ENCODE assay signal across 8 mouse cellular contexts in the genomic region with DNA sequence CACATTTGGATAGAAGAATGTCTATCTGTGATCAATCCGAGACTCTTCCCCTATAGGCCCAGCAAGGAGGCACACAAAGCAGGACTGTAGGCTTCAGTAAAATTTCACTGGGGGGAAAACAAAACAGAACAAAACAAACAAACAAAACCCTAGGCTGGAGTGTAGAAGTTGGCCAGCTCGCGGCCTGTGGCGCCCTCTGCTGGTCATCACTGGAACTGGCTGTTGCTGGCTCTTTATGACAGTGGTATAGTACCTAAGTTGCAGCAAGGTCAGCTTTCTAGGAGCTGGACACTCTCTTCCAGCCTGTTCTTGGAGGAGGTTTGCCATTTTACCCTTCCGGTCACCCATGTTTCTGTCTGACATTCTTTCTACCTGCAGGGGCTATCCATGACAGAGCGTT. TPM values are rescaled to one million over a fixed set of nuclear protein-coding genes. Genes with fewer than 3 reads are reported as not detected.
DNase-seq lines count a peak whose midpoint lies in the region; ATAC-seq and TF ChIP-seq lines count a peak whose summit lies in the region.

No protein-coding gene starts in this region.

- no peak overlapping the region for H3K27ac ChIP-seq in gastrocnemius, adult 2 months
- no peak overlapping the region for H3K27ac ChIP-seq in intestine, postnatal 0 days (ENCODE audit: low read depth, low read length)
- no peak overlapping the region for H3K27ac ChIP-seq in liver, embryonic 13.5 days
- no peak overlapping the region for H3K27ac ChIP-seq in neural tube, embryonic 11.5 days (ENCODE audit: low read depth, low read length)

- intact Hi-C loops in gastrocnemius, adult 2 months (cut with DNase I), result loop anchor here (1.0 to 2.0 kb wide), 2 partner anchors 184 to 193 kb away; no protein-coding TSS in a partner anchor

- no peak overlapping the region for H3K4me2 ChIP-seq in intestine, postnatal 0 days (replicated peaks; ENCODE audit: low read depth)
- no peak overlapping the region for H3K4me2 ChIP-seq in liver, embryonic 13.5 days
- H3K4me2 ChIP-seq in neural tube, embryonic 11.5 days (ENCODE audit: low read depth), result no peak overlapping the region

- no peak overlapping the region for H3K4me3 ChIP-seq in gastrocnemius, adult 2 months
- no peak overlapping the region for H3K4me3 ChIP-seq in intestine, postnatal 0 days (ENCODE audit: low read depth, low read length)
- H3K4me3 ChIP-seq in liver, embryonic 13.5 days (replicated peaks), result no peak overlapping the region
- no peak overlapping the region for H3K4me3 ChIP-seq in neural tube, embryonic 11.5 days (ENCODE audit: low read depth, low read length)

- H3K9ac ChIP-seq in intestine, postnatal 0 days (ENCODE audit: low read depth, low read length), result no peak overlapping the region
- no peak overlapping the region for H3K9ac ChIP-seq in liver, embryonic 13.5 days
- H3K9ac ChIP-seq in neural tube, embryonic 11.5 days (ENCODE audit: low read length), result no peak overlapping the region

- TF ChIP-seq CTCF in gastrocnemius, adult 2 months (IDR thresholded peaks at IDR 0.05), result peak; percentile 100; the same call in 1 of the 2 replicates
- TF ChIP-seq CTCF in intestine, postnatal 0 days (IDR thresholded peaks at IDR 0.05; ENCODE audit: low read depth), result peak; percentile 95

- DNase-seq in 416B (ENCODE audit: low read depth), result peak; percentile 47
- peak; percentile 41 for DNase-seq in R1 (ENCODE audit: low read depth, low spot score)
- peak; percentile 89 to 92 for DNase-seq in cerebellum, postnatal 14 days
- DNase-seq in gastrocnemius, adult 2 months, result peak; percentile 58
- DNase-seq in liver, embryonic 13.5 days, result peak; percentile 27
- DNase-seq in neural tube, embryonic 11.5 days (ENCODE audit: low spot score), result peak; percentile 82
- DNase-seq in thymus, postnatal 0 days (ENCODE audit: low spot score), result peak; percentile 59

- 0 out of 2 replicates have a peak, but pooled peaks have one; percentile 33 for ATAC-seq in intestine, postnatal 0 days
- 0 out of 2 replicates have a peak, but pooled peaks have one; percentile 18 for ATAC-seq in liver, embryonic 13.5 days (ENCODE audit: low read depth)
- ATAC-seq in neural tube, embryonic 11.5 days (ENCODE audit: insufficient read depth, low FRiP score, low TSS enrichment), result peak; percentile 71; the same call in 1 of the 2 replicates

- no peaks in the 10 kb centered on the region for H3K27me3 ChIP-seq in intestine, postnatal 0 days (replicated peaks; ENCODE audit: control insufficient read depth, insufficient read depth, low read length)
- H3K27me3 ChIP-seq in liver, embryonic 13.5 days, result no peaks in the 10 kb centered on the region
- no peaks in the 10 kb centered on the region for H3K27me3 ChIP-seq in neural tube, embryonic 11.5 days (ENCODE audit: control insufficient read depth, insufficient read depth, low read length)

- no peaks in the 10 kb centered on the region for H3K9me3 ChIP-seq in intestine, postnatal 0 days (ENCODE audit: control insufficient read depth)
- no peaks in the 10 kb centered on the region for H3K9me3 ChIP-seq in liver, embryonic 13.5 days (replicated peaks)
- H3K9me3 ChIP-seq in neural tube, embryonic 11.5 days (ENCODE audit: control insufficient read depth, low read length), result no peaks in the 10 kb centered on the region

- H3K36me3 ChIP-seq in intestine, postnatal 0 days (ENCODE audit: control insufficient read depth, insufficient read depth), result no peaks in the 10 kb centered on the region
- H3K36me3 ChIP-seq in liver, embryonic 13.5 days, result no peaks in the 10 kb centered on the region
- no peaks in the 10 kb centered on the region for H3K36me3 ChIP-seq in neural tube, embryonic 11.5 days (ENCODE audit: control insufficient read depth, insufficient read depth, low read length)

- WGBS in intestine, postnatal 0 days, result 23% methylated on average over 6 of the region's 6 CpGs
- WGBS in liver, embryonic 13.5 days (ENCODE audit: insufficient replicate concordance), result 22% methylated on average over 6 of the region's 6 CpGs
- WGBS in neural tube, embryonic 11.5 days, result 25% methylated on average over 6 of the region's 6 CpGs

- H3K4me1 ChIP-seq in intestine, postnatal 0 days (replicated peaks; ENCODE audit: control insufficient read depth, insufficient read depth, low read length), result no peaks in the 10 kb centered on the region
- H3K4me1 ChIP-seq in liver, embryonic 13.5 days (replicated peaks), result no peaks in the 10 kb centered on the region
- H3K4me1 ChIP-seq in neural tube, embryonic 11.5 days (ENCODE audit: control insufficient read depth, insufficient read depth, low read length), result no peaks in the 10 kb centered on the region

RNA-seq across cellular contexts. Expression of gene Kcnmb1, which starts 45.2 kb away (rescaled TPM):
- under 1 TPM; 0.17 to 0.23 TPM for total RNA-seq in gastrocnemius, adult 2 months (2021)
- 1.8 and 1.9 TPM in 2 replicates for polyA plus RNA-seq in intestine, postnatal 0 days (2015; fragmentation: Nextera tagmentation; extraction: Ambion mirVana)
- polyA plus RNA-seq in liver, embryonic 13.5 days (2015; fragmentation: Nextera tagmentation; extraction: Ambion mirVana), result 0.03 TPM in 2 replicates
- polyA plus RNA-seq in neural tube, embryonic 11.5 days (2014; fragmentation: Nextera tagmentation; extraction: Ambion mirVana), result 0.09 and 0.17 TPM in 2 replicates
- polyA plus RNA-seq in thymus, postnatal 0 days (2015; fragmentation: Nextera tagmentation; extraction: Ambion mirVana), result 0.23 and 0.34 TPM in 2 replicates

Comparison
In these comparisons a context has a peak if more than half of its experiments do, and no peak if none do; other contexts are left out.
1. DNase-seq: peak in every context shown above with its lines; median percentile 90 in cerebellum, postnatal 14 days; 82 in neural tube, embryonic 11.5 days; 59 in thymus, postnatal 0 days; 58 in gastrocnemius, adult 2 months; 47 in 416B; 41 in R1; 27 in liver, embryonic 13.5 days.
2. ATAC-seq: peak in every context shown above with its lines; median percentile 71 in neural tube, embryonic 11.5 days; 33 in intestine, postnatal 0 days; 18 in liver, embryonic 13.5 days.